Mouse (Mus musculus) lung, embryonic 15.5 days (tissue): ENCODE measurements around the gene Faap20. TPM values are rescaled to one million over a fixed set of nuclear protein-coding genes. Genes with fewer than 3 reads are reported as not detected.

Experiments used
- ATAC-seq: fragments of 200-750 bp; cut with Nextera tagmentation; 2 replicates; pipeline ENCODE4 v1.8.0; 2017; ENCODE audit warnings: moderate number of reproducible peaks, borderline replicate concordance; ENCODE audit not compliant: low FRiP score, low TSS enrichment; ENCODE audit errors: extremely low read depth
- H3K27ac ChIP-seq: fragments of 300-500 bp; sonication (generic); 2 replicates; pipeline ENCODE4 v1.5.1; 2015; ENCODE audit warnings: moderate library complexity, mild to moderate bottlenecking, inconsistent platforms
- H3K27me3 ChIP-seq: fragments of 300-500 bp; sonication (generic); 2 replicates; pipeline ENCODE4 v1.6.1; 2015; ENCODE audit warnings: inconsistent platforms
- H3K36me3 ChIP-seq: fragments of 300-500 bp; sonication (generic); 2 replicates; pipeline ENCODE4 v1.6.1; 2015; ENCODE audit warnings: inconsistent platforms
- H3K4me1 ChIP-seq: fragments of 300-500 bp; sonication (generic); 2 replicates; pipeline ENCODE4 v1.6.1; 2015; ENCODE audit warnings: inconsistent platforms
- H3K4me2 ChIP-seq: fragments of 300-500 bp; sonication (generic); 2 replicates; pipeline ENCODE4 v1.6.1; 2015; ENCODE audit warnings: inconsistent platforms, mild to moderate bottlenecking, moderate library complexity
- H3K4me3 ChIP-seq: fragments of 300-500 bp; sonication (generic); 2 replicates; pipeline ENCODE4 v1.5.1; 2015; ENCODE audit warnings: mild to moderate bottlenecking, inconsistent platforms
- H3K9ac ChIP-seq: fragments of 300-500 bp; sonication (generic); 2 replicates; pipeline ENCODE4 v1.6.1; 2015; ENCODE audit warnings: inconsistent platforms
- H3K9me3 ChIP-seq: fragments of 300-500 bp; sonication (generic); 2 replicates; pipeline ENCODE4 v1.6.1; 2016; ENCODE audit warnings: inconsistent platforms
- WGBS: fragments of 180-500 bp; shearing (Covaris S2); methylation state at CpG from one replicate; pipeline ENCODE4 v1.1.7; 2015; 5-methylcytosine and 5-hydroxymethylcytosine counted together
- polyA plus RNA-seq: library from polyadenylated mRNA; unstranded; fragments of >200 nt; fragmentation: Nextera tagmentation; extraction: Ambion mirVana; gene quantifications from 2 replicates; pipeline ENCODE4 v1.2.1, GENCODE M21; 2015

The Faap20 gene
- polyA plus RNA-seq, 1 experiment from 2014 or later, result 83.4 TPM

- H3K9ac ChIP-seq, result no peak overlapping the region
- no peaks in the 10 kb centered on the region for H3K4me1 ChIP-seq
- no peaks in the 10 kb centered on the region for H3K9me3 ChIP-seq
- no peak overlapping the region for H3K4me3 ChIP-seq
- H3K27ac ChIP-seq, result no peak overlapping the region
- H3K4me2 ChIP-seq, result no peak overlapping the region
- ATAC-seq, result no peak
- no peaks in the 10 kb centered on the region for H3K36me3 ChIP-seq
- WGBS, result 49% methylated on average over 2 of the region's 2 CpGs
- no peaks in the 10 kb centered on the region for H3K27me3 ChIP-seq
These were observed 47.5 kb downstream of the Faap20 start for GRCm38 (mm10) chr4:155297057-155297456.

- H3K9me3 ChIP-seq, result no peaks in the 10 kb centered on the region
- no peak overlapping the region for H3K27ac ChIP-seq
- H3K4me2 ChIP-seq, result no peak overlapping the region
- H3K4me1 ChIP-seq, result no peaks in the 10 kb centered on the region
- no peak overlapping the region for H3K9ac ChIP-seq
- no peaks in the 10 kb centered on the region for H3K27me3 ChIP-seq
- ATAC-seq, result no peak
- WGBS, result 77% methylated on average over 4 of the region's 4 CpGs
- no peaks in the 10 kb centered on the region for H3K36me3 ChIP-seq
- H3K4me3 ChIP-seq, result no peak overlapping the region
These were observed 49.2 kb downstream of the Faap20 start for GRCm38 (mm10) chr4:155298826-155299225.

GRCm38 (mm10) chr4:155300421-155301097 is 51.0 kb downstream of the Faap20 start:
- 63% methylated on average over 21 of the region's 21 CpGs for WGBS
- no peak for ATAC-seq
- H3K4me3 ChIP-seq, result no peak overlapping the region

GRCm38 (mm10) chr4:155301098-155301447 is 51.5 kb downstream of the Faap20 start:
- Histone ChIP-seq H3K27ac (no peak overlapping the region), H3K9ac (no peak overlapping the region), H3K9me3 (no peaks in the 10 kb centered on the region), H3K36me3 (no peaks in the 10 kb centered on the region), H3K4me3 (no peak overlapping the region), H3K27me3 (no peaks in the 10 kb centered on the region), H3K4me2 (no peak overlapping the region), H3K4me1 (no peaks in the 10 kb centered on the region)
- WGBS, result 88% methylated on average over 7 of the region's 7 CpGs
- no peak for ATAC-seq

More at GRCm38 (mm10) chr4:155300421-155301097, 51.0 kb downstream of the Faap20 start:
- H3K9me3 ChIP-seq, result no peaks in the 10 kb centered on the region
- no peaks in the 10 kb centered on the region for H3K36me3 ChIP-seq
- H3K27ac ChIP-seq, result no peak overlapping the region
- H3K4me2 ChIP-seq, result no peak overlapping the region
- H3K27me3 ChIP-seq, result no peaks in the 10 kb centered on the region
- H3K4me1 ChIP-seq, result no peaks in the 10 kb centered on the region
- H3K9ac ChIP-seq, result no peak overlapping the region

- 52% methylated on average over 4 of the region's 4 CpGs for WGBS
- no peak overlapping the region for H3K4me3 ChIP-seq
- no peaks in the 10 kb centered on the region for H3K27me3 ChIP-seq
- no peaks in the 10 kb centered on the region for H3K9me3 ChIP-seq
- H3K27ac ChIP-seq, result no peak overlapping the region
- 0 out of 2 replicates have a peak, but pooled peaks cover 4% of the 10 kb centered on the region for H3K4me1 ChIP-seq
- H3K36me3 ChIP-seq, result no peaks in the 10 kb centered on the region
- H3K4me2 ChIP-seq, result no peak overlapping the region
- H3K9ac ChIP-seq, result no peak overlapping the region
- no peak for ATAC-seq
These were observed 52.4 kb downstream of the Faap20 start for GRCm38 (mm10) chr4:155301965-155302364.

GRCm38 (mm10) chr4:155304508-155305096 is 55.0 kb downstream of the Faap20 start:
- no peak overlapping the region for H3K4me3 ChIP-seq
- 79% methylated on average over 7 of the region's 7 CpGs for WGBS
- H3K27me3 ChIP-seq, result no peaks in the 10 kb centered on the region
- no peaks in the 10 kb centered on the region for H3K36me3 ChIP-seq
- H3K4me2 ChIP-seq, result no peak overlapping the region
- H3K9ac ChIP-seq, result no peak overlapping the region
- no peak overlapping the region for H3K27ac ChIP-seq
- ATAC-seq, result no peak
- peaks cover 12% of the 10 kb centered on the region; the same call in 1 of the 2 replicates for H3K4me1 ChIP-seq
- no peaks in the 10 kb centered on the region for H3K9me3 ChIP-seq

- H3K9me3 ChIP-seq, result no peaks in the 10 kb centered on the region
These were observed 56.0 kb downstream of the Faap20 start for GRCm38 (mm10) chr4:155305531-155306031.

More at GRCm38 (mm10) chr4:155305531-155306031, 56.0 kb downstream of the Faap20 start:
- 50% methylated on average over 8 of the region's 8 CpGs for WGBS
- H3K27ac ChIP-seq, result no peak overlapping the region
- no peaks in the 10 kb centered on the region for H3K36me3 ChIP-seq
- H3K4me3 ChIP-seq, result no peak overlapping the region
- ATAC-seq, result no peak
- H3K9ac ChIP-seq, result no peak overlapping the region
- no peaks in the 10 kb centered on the region for H3K27me3 ChIP-seq
- H3K4me2 ChIP-seq, result no peak overlapping the region
- H3K4me1 ChIP-seq, result peaks cover 12% of the 10 kb centered on the region; the same call in 1 of the 2 replicates

Other genes starting within 250 kb of the Faap20 start
- 11.1 and 11.2 TPM in 2 replicates for gene Plch2, start 193.0 kb upstream of the Faap20 start, polyA plus RNA-seq
- 21.1 and 26.2 TPM in 2 replicates for gene Pex10, start 182.8 kb upstream of the Faap20 start, polyA plus RNA-seq
- gene Rer1, start 163.4 kb upstream of the Faap20 start, polyA plus RNA-seq, result 157 and 163 TPM in 2 replicates
- gene Morn1, start 163.2 kb upstream of the Faap20 start, polyA plus RNA-seq, result 5.9 and 7.7 TPM in 2 replicates
- 16.1 and 16.9 TPM in 2 replicates for gene Ski, start 27.2 kb upstream of the Faap20 start, polyA plus RNA-seq
- gene Prkcz, start 111.6 kb downstream of the Faap20 start, polyA plus RNA-seq, result 15.8 and 16.8 TPM in 2 replicates
- 0.07 TPM in 1 of 2 replicates, not detected in the other for gene Gabrd, start 148.3 kb downstream of the Faap20 start, polyA plus RNA-seq
- gene Cfap74, start 159.4 kb downstream of the Faap20 start, polyA plus RNA-seq, result 1.8 and 2.1 TPM in 2 replicates
- 0.18 and 0.27 TPM in 2 replicates for gene Tmem52, start 219.3 kb downstream of the Faap20 start, polyA plus RNA-seq
- 527 and 534 TPM in 2 replicates for gene Gnb1, start 241.6 kb downstream of the Faap20 start, polyA plus RNA-seq